Mouse (Mus musculus) heart, embryonic 10.5 days (tissue): Measurements from ENCODE around the gene 2700049A03Rik. TPM values are rescaled to one million over a fixed set of nuclear protein-coding genes. Genes with fewer than 3 reads are reported as not detected.
A peak's percentile ranks its signal among the peaks of the same experiment; 100 is the strongest.

Experiments used
- DNase-seq: peaks from one replicate; pipeline ENCODE4 v3.0.0-alpha.2; 2017; ENCODE audit warnings: low spot score
- H3K27ac ChIP-seq: fragments of 300-500 bp; sonication (generic); 2 replicates; pipeline ENCODE4 v1.5.1; 2016; ENCODE audit warnings: mild to moderate bottlenecking
- H3K27me3 ChIP-seq: fragments of 300-500 bp; sonication (generic); 2 replicates; pipeline ENCODE4 v1.6.1; 2016; ENCODE audit warnings: mild to moderate bottlenecking; ENCODE audit not compliant: poor library complexity, insufficient read depth, severe bottlenecking
- H3K36me3 ChIP-seq: fragments of 300-500 bp; sonication (generic); 2 replicates; pipeline ENCODE4 v1.6.1; 2016; ENCODE audit warnings: mild to moderate bottlenecking, moderate library complexity
- H3K4me1 ChIP-seq: fragments of 300-500 bp; sonication (generic); 2 replicates; pipeline ENCODE4 v1.6.1; 2016; ENCODE audit warnings: mild to moderate bottlenecking
- H3K4me3 ChIP-seq: fragments of 300-500 bp; sonication (generic); 2 replicates; pipeline ENCODE4 v1.5.1; 2016; ENCODE audit warnings: mild to moderate bottlenecking, moderate library complexity
- H3K9me3 ChIP-seq: fragments of 300-500 bp; sonication (generic); 2 replicates; pipeline ENCODE4 v1.6.1; 2016; ENCODE audit warnings: mild to moderate bottlenecking, moderate library complexity
- WGBS: fragments of 180-500 bp; shearing (Covaris S2); methylation state at CpG from one replicate; pipeline ENCODE4 v1.1.7; 2016; 5-methylcytosine and 5-hydroxymethylcytosine counted together
- polyA plus RNA-seq: library from polyadenylated mRNA; unstranded; fragments of >200 nt; fragmentation: Nextera tagmentation; extraction: Ambion mirVana; gene quantifications from 2 replicates; pipeline ENCODE4 v1.2.1, GENCODE M21; 2016

Gene 2700049A03Rik
- polyA plus RNA-seq, 1 experiment from 2014 or later = 13.1 TPM

- 0 out of 2 replicates have a peak overlapping the region, but pooled peaks have one; percentile 47 for H3K27ac ChIP-seq
- no peak for DNase-seq
- 56% methylated on average over 9 of the region's 9 CpGs for WGBS
Observed at GRCm38 (mm10) chr12:71249348-71249747, 112.7 kb downstream of the 2700049A03Rik start.

GRCm38 (mm10) chr12:71252509-71253167 is 116.0 kb downstream of the 2700049A03Rik start:
- no peak for DNase-seq
- WGBS = 54% methylated on average over 11 of the region's 11 CpGs
- no peaks in the 10 kb centered on the region for H3K27me3 ChIP-seq
- no peaks in the 10 kb centered on the region; the same call in 1 of the 2 replicates for H3K36me3 ChIP-seq
- peaks cover 21% of the 10 kb centered on the region for H3K4me1 ChIP-seq
- no peak overlapping the region for H3K4me3 ChIP-seq
- H3K9me3 ChIP-seq = no peaks in the 10 kb centered on the region
- no peak overlapping the region for H3K27ac ChIP-seq

More at GRCm38 (mm10) chr12:71249348-71249747, 112.7 kb downstream of the 2700049A03Rik start:
- peaks cover 32% of the 10 kb centered on the region for H3K4me1 ChIP-seq
- no peaks in the 10 kb centered on the region for H3K27me3 ChIP-seq
- H3K9me3 ChIP-seq = no peaks in the 10 kb centered on the region
- peaks cover 4% of the 10 kb centered on the region for H3K36me3 ChIP-seq
- H3K4me3 ChIP-seq = no peak overlapping the region

GRCm38 (mm10) chr12:71254779-71255178 is 118.1 kb downstream of the 2700049A03Rik start:
- H3K36me3 ChIP-seq = no peaks in the 10 kb centered on the region; the same call in 1 of the 2 replicates
- H3K4me1 ChIP-seq = peaks cover 23% of the 10 kb centered on the region
- H3K27me3 ChIP-seq = no peaks in the 10 kb centered on the region
- 83% methylated on average over 7 of the region's 7 CpGs for WGBS
- H3K9me3 ChIP-seq = no peaks in the 10 kb centered on the region
- no peak overlapping the region for H3K4me3 ChIP-seq
- H3K27ac ChIP-seq = no peak overlapping the region
- DNase-seq = no peak

- Histone ChIP-seq H3K36me3 (peaks cover 2% of the 10 kb centered on the region; the same call in 1 of the 2 replicates), H3K4me3 (no peak overlapping the region), H3K9me3 (no peaks in the 10 kb centered on the region), H3K4me1 (peaks cover 7% of the 10 kb centered on the region; the same call in 1 of the 2 replicates), H3K27me3 (no peaks in the 10 kb centered on the region), H3K27ac (peak overlapping the region; percentile 56; the same call in 1 of the 2 replicates)
- 51% methylated on average over 18 of the region's 18 CpGs for WGBS
- no peak for DNase-seq
Observed at GRCm38 (mm10) chr12:71258196-71258920, 121.7 kb downstream of the 2700049A03Rik start.

GRCm38 (mm10) chr12:71264211-71264610 is 127.6 kb downstream of the 2700049A03Rik start:
- 83% methylated on average over 4 of the region's 4 CpGs for WGBS
- H3K4me3 ChIP-seq = no peak overlapping the region
- H3K27ac ChIP-seq = no peak overlapping the region
- peaks cover 4% of the 10 kb centered on the region; the same call in 1 of the 2 replicates for H3K9me3 ChIP-seq
- H3K36me3 ChIP-seq = 0 out of 2 replicates have a peak, but pooled peaks cover 2% of the 10 kb centered on the region
- H3K4me1 ChIP-seq = no peaks in the 10 kb centered on the region
- DNase-seq = no peak
- H3K27me3 ChIP-seq = no peaks in the 10 kb centered on the region

GRCm38 (mm10) chr12:71269367-71269766 is 132.7 kb downstream of the 2700049A03Rik start:
- no peak for DNase-seq
- no peaks in the 10 kb centered on the region for H3K27me3 ChIP-seq
- H3K9me3 ChIP-seq = peaks cover 4% of the 10 kb centered on the region; the same call in 1 of the 2 replicates
- H3K4me3 ChIP-seq = no peak overlapping the region
- 0 out of 2 replicates have a peak, but pooled peaks cover 4% of the 10 kb centered on the region for H3K4me1 ChIP-seq
- 84% methylated on average over 7 of the region's 7 CpGs for WGBS
- no peaks in the 10 kb centered on the region for H3K36me3 ChIP-seq
- H3K27ac ChIP-seq = no peak overlapping the region

GRCm38 (mm10) chr12:71271131-71271530 is 134.5 kb downstream of the 2700049A03Rik start:
- H3K4me1 ChIP-seq = 0 out of 2 replicates have a peak, but pooled peaks cover 4% of the 10 kb centered on the region
- DNase-seq = no peak
- no peak overlapping the region for H3K27ac ChIP-seq
- 79% methylated on average over 5 of the region's 5 CpGs for WGBS
- peaks cover 4% of the 10 kb centered on the region; the same call in 1 of the 2 replicates for H3K9me3 ChIP-seq
- no peaks in the 10 kb centered on the region for H3K36me3 ChIP-seq
- no peaks in the 10 kb centered on the region for H3K27me3 ChIP-seq
- no peak overlapping the region for H3K4me3 ChIP-seq

- no peak for DNase-seq
- Histone ChIP-seq H3K9me3 (no peaks in the 10 kb centered on the region), H3K27ac (no peak overlapping the region), H3K4me3 (no peak overlapping the region), H3K36me3 (no peaks in the 10 kb centered on the region), H3K27me3 (no peaks in the 10 kb centered on the region), H3K4me1 (peaks cover 13% of the 10 kb centered on the region)
- WGBS = 91% methylated on average over 5 of the region's 5 CpGs
Observed at GRCm38 (mm10) chr12:71274519-71275237, 138.0 kb downstream of the 2700049A03Rik start.

- Histone ChIP-seq H3K27me3 (no peaks in the 10 kb centered on the region), H3K9me3 (no peaks in the 10 kb centered on the region), H3K27ac (no peak overlapping the region), H3K4me3 (no peak overlapping the region), H3K36me3 (no peaks in the 10 kb centered on the region), H3K4me1 (peaks cover 10% of the 10 kb centered on the region)
- no peak for DNase-seq
- WGBS = 75% methylated on average over 8 of the region's 8 CpGs
Observed at GRCm38 (mm10) chr12:71275906-71276595, 139.4 kb downstream of the 2700049A03Rik start.

- Histone ChIP-seq H3K27me3 (no peaks in the 10 kb centered on the region), H3K4me1 (peaks cover 10% of the 10 kb centered on the region), H3K36me3 (no peaks in the 10 kb centered on the region), H3K9me3 (no peaks in the 10 kb centered on the region), H3K4me3 (no peak overlapping the region), H3K27ac (no peak overlapping the region)
- no peak for DNase-seq
- WGBS = 71% methylated on average over 12 of the region's 12 CpGs
Observed at GRCm38 (mm10) chr12:71279521-71280262, 143.0 kb downstream of the 2700049A03Rik start.

GRCm38 (mm10) chr12:71281201-71281768 is 144.6 kb downstream of the 2700049A03Rik start:
- Histone ChIP-seq H3K4me3 (no peak overlapping the region), H3K9me3 (no peaks in the 10 kb centered on the region; the same call in 1 of the 2 replicates)
- 77% methylated on average over 12 of the region's 12 CpGs for WGBS

More at GRCm38 (mm10) chr12:71281201-71281768, 144.6 kb downstream of the 2700049A03Rik start:
- no peak for DNase-seq
- peaks cover 9% of the 10 kb centered on the region for H3K4me1 ChIP-seq
- no peak overlapping the region for H3K27ac ChIP-seq
- H3K27me3 ChIP-seq = no peaks in the 10 kb centered on the region
- H3K36me3 ChIP-seq = no peaks in the 10 kb centered on the region
